Mouse (Mus musculus) layer of hippocampus, adult 18-20 months (tissue): ENCODE data around the gene Wdr82. TPM values are rescaled to one million over a fixed set of nuclear protein-coding genes. Genes with fewer than 3 reads are reported as not detected.

ENCODE experiments used
- DNase-seq, 2 experiments: peaks; one replicate each; pipeline ENCODE4 v3.0.0; 2022; ENCODE audit warnings: low spot score in 2 of 2
- long read RNA-seq: library from polyadenylated mRNA; stranded (forward); transcript quantifications from one replicate; pipeline ENCODE4 v2.0.0, GENCODE M21; 2021
- total RNA-seq, 2 experiments: library from RNA; stranded (reverse); gene quantifications; 2 replicates each; pipeline ENCODE4 v1.2.3; 2021

The Wdr82 gene
- total RNA-seq: 100 to 1,000 TPM; 130 to 137 TPM
- long read RNA-seq, transcript Wdr82-201 (9 exons, 3,747 nt): major isoform, 10 of 30 reads
- long read RNA-seq, partial matches to known transcripts: 1 of 30 reads
- long read RNA-seq, other reads (novel, unspliced or antisense): 19 of 30 reads

DNA sequence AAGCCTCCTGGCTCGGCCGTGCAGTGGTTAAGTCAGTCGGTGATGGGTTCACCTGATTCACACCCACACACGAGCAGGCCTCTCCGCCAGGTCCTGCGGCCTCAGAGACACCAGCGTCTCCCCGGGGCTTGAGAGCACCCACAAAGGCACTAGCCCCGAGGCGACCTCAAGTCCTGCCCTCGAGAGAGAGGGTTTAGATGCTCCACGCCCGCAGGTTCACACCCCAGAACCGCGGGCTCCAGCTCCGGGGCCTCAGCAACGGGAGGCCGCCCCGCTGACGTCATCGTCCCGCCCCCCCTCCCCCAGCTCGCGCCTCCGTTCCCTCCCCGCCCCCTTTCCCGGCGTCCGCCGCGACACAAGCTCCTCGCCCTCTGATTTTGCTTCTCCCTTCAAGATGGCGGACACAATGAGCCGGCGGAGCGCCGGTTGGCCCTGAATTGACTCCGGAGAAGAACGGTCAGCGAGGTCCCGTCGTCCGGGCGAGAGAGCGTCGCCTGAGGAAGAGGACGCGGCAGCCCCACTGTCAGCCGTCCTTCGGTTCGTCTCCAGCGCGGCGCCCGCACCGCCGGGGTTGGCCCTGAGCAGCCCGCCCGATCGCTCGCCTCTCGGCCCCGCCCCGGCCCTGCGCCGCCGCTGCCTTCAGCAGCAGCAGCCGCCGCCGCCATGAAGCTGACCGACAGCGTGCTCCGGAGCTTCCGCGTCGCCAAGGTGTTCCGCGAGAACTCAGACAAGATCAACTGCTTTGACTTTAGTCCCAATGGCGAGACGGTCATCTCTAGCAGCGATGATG lies at the start of gene Wdr82:
TSS of gene Wdr82 (plus strand) at position 373 of the 790 bp plus-strand sequence.
- peak; percentile 77 to 91 for DNase-seq

DNA sequence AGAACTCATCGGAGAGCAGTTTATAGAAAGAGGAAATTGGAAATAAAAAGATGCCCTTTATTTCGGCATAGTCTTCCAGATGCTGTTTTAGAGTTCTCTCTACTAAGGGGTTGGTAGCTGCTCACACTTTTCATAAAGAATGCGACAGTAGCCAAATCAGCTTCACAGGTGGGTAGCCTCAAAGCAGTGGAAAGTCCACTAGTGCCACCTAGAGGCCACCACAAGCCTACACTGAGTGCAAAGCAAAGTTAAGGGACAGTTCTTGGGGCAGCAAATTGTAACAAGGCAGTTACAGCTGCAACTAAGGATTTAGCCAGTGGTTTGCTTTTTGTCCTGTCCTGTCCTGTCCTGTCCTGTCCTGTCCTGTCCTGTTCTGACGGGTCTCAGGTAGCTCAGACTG lies 47.1 kb upstream of the Wdr82 start:
- peak in 1 of 2 experiments; percentile 53 for DNase-seq

DNA sequence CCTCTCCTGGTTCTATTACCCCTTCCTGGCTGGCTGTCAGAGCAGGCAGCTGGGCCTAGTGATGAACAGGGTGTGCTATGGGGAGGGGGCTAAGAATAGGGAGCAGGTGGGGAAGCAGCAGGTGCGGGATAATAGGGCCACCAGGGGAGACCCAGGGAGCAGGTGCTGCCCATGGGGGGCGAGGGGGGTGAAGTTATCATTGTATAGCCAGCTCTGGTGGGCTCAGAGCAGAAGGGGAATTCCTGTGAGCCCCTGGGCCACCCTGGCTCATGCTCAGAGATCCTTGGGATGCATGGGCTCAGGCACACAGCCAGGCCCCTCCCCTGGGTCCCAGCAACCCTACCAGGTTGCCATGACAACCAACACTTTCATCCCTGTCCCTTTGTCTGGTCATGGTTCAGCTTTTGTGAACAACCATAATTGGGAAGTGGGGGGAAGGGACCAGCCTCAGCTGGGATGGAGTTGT lies 43.9 kb upstream of the Wdr82 start:
- DNase-seq: no peak

DNA sequence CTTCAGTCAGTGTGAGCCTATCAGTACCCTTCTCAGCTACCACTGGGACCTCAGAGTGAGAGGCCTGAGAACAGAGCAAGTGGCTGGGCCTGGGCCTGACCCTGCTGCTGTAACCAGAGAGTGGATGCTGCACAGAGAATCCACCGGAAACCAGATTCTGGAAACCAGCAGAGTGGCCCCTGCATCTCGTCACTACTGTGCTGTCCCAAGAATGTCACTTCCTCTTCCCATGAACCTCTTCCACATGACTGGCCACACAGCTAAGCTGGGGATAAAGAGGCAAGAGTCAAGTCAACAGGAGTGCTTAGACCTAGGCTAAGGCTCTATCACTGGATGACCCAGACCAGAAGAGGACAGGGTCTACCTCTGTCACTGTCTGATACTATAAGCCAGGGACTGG lies 41.7 kb upstream of the Wdr82 start:
- no peak for DNase-seq

DNA sequence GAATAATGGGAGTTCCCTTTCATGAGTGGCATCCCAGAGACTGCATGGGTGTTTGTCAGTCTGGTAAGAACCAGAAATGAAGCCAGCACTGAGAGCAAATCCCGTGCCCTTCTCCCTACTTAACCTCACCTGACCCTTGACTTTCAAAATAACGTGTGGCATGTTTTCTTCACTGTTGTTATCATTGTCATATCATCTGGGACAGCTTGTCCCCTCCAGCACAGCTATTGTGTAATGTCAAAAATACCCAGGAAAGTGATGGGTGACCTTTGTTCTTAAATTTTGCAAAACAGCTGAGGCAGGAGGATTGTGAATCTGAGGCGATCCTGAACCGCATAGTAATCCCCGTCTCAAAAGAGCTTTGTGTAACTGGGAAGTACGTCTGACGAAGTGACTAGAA lies 40.5 kb upstream of the Wdr82 start:
- DNase-seq: no peak

DNA sequence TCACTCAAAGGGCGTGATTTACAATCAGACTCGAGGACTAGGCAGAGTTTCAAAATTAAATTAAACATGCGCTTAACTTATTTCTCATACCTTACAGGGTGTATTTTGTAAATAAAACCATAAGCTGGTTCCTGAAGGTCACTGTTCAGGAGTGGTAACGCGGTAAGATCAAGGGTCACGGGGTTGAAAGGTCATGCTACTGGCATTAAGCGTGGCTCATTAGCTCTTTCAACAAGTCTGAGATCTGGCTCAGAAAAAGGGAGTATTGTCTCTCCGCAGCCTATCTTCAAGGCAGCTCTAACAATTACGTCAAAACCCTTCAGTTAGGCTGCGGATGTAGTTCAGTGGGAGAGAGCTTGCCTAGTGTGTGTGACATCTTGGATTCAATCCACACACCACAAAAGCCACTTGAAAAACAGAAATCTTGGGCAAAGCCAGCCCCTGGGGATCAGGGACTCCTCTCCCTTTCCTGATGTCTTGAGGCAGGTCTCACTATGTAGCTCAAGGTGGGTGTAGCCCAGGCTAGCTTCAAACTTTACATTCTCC lies 33.0 kb upstream of the Wdr82 start:
- DNase-seq: no peak

DNA sequence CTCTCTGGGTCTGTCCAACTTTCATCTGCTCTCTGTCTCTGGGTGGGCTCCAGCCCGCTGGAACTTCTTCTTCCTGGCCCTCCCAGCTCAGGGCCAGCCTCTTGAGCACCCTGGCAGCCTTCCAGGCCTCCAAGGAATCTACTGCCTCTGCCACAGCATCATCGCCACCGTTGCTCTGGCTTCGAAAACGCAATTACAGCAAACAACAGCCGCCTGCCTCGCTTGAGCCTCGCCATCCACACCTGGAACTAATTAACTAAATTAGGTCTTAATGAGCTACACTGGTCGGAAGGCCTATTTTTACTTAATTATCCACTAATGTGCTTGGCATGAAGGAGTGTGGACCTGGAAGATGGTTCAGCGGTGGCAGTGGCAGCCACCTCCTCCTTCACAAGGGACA lies 31.0 kb upstream of the Wdr82 start:
- no peak for DNase-seq

DNA sequence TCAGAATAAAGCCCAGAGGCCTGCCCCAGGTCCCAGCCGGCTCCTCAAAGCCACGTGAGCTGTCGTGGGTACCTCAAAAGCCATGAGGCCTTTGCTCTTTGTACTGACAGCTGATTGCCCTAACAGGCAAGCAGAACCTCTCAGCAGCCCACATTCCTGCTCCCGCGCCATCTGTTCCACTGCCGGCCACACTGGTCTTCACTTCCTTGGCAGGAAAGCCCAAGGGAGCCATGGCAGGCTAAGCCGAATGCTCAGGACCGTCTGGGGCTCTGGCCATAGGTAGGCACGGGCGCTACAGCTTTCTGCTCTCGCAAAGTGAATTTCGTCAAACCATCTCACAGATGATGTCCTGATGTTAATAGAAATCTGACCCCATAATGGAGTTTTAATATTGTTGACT lies 28.8 kb upstream of the Wdr82 start:
- DNase-seq: no peak

DNA sequence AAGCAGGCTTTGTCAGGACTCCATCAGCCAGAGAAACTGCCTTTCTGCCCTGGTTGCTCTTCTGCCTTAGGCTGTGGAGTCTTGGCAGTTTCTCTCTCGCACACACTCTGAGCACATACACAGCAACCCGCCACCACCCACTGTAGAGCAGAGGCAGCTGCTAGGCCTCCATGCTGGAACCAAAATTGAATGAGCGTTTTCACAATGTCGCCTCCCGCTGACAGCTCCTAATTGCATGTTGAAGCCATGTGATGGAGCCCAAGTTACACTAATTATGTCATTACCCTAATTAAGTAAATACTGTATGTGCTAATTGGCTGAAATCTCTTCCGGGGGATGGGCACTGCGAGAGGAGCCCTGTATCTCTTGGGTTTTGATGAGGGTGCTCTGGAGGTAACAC lies 26.6 kb upstream of the Wdr82 start:
- peak in 1 of 2 experiments; percentile 61 for DNase-seq

DNA sequence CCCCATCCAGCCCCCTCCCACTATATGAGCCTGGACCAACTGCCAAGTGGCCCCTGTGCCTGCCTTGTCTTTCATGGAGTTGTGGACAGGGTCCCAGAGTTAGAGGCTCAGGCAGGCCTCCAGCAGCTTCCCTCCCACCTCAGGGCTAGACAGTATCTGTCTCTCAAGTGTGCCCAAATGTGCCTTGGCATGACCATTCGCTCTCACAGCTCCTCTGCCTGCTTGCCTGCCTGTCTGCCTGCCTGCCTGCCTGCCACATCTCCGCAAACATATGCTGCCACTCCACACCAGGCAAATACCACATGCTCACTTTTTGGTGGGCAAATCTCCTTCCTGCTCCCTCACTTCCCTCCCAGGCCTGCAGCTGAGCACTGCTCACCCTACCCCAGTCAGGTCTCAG lies 25.1 kb upstream of the Wdr82 start:
- DNase-seq: peak in 1 of 2 experiments; percentile 25

DNA sequence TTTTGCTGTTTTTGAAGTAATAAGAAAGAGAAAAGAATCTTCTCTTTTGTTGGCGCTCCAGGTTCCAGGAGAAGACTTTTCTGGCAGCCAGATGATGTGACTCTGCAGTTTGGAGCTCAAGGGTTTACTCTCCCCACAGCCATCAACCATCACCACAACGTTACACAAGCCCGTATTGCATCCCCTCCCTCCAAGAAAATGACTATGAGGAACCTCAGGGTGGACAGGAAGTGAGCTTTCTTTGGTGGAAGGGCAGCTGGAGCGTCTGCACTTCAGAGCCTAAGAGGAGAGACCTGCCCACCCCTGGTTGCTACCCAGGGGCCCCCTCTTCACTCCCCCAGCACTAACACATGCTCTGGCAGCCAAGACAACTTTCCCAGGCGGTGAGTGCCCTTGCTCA lies 23.4 kb upstream of the Wdr82 start:
- DNase-seq: no peak

DNA sequence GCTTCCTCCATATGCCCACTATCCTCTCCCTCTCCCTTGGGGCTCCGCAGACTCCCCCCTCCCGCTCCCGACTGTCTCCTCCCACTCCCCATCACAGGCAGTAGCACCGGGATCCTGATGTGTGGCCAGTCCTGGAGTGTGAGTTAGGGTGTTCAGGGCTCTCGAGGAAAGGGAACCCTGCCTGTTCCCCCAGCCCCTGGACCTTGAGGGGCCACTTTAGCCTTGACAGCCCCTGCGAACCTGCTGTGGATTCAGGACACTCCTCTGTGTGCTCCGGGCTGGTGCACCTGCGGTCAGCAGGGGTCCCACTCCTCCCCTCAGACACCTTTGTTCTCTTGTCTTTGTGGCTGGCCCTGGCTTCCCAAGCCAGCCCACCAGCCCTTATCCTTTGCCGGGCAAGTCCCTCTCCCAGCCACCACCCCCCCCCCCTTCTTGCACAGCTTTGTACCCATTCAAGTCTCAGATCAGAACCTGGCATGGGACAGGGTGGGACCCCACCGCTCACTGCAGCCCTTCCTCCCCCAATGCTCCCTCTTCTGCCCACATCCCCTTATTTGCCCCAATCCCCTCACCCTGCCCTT lies 22.8 kb upstream of the Wdr82 start:
- no peak for DNase-seq

DNA sequence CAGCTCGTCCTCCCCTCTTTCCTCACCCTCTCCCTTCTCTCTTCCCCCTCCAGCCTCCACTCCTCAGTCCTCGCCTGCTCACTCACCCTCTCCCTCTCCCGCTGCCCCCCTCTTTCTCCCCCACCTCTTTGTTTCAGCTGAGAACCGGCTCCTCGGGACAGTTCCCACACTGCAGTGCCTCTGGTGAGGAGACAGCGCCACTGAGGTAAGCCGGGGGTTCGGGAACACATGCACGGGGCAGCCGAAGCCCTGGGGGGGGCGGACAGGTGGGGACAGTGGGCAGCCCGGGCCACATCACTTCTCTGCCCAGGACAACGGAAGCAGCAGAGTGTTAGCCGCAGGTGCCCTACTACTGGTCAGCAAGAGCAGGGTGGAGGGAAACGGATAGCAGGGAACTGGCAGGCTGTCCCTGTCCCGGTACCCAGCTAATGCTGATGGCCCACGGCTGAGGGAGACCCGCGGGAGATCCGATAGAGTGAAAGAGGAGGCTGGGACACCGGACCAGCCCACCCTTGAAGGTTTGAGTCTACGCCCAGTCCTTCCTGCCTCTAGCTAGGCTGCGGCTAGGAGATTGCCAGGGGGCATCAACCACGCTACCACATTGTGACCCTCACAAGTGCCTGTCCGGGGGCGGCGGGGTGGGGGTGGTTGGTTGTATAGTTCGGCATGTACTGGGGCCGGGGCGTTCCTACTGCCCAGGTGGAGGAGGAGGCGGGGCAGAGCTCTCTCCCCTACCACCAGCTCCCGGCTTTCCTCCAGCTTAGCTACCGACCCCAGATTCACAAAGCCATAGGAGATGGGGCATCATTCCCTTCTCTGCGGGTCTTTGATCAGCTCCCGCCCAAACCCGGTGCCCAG lies 22.0 kb upstream of the Wdr82 start:
- DNase-seq: no peak

DNA sequence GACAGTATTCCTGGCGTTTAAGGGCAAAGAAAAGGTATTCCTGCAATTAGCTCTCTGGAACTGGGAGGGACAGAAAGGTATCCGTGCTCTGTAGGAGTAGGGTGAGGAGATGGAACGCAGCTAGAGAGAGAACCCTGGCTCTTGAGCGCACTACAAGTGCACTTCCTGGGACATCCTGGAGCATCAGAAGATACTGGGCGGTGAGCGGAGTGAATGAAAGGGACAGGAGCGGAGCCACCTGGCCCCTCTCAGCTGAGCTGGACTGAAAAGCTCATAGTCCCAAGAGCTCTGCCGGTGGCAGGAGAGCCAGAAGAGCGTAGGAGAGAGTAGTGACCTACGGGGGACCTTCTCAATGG lies 21.4 kb upstream of the Wdr82 start:
- no peak for DNase-seq

DNA sequence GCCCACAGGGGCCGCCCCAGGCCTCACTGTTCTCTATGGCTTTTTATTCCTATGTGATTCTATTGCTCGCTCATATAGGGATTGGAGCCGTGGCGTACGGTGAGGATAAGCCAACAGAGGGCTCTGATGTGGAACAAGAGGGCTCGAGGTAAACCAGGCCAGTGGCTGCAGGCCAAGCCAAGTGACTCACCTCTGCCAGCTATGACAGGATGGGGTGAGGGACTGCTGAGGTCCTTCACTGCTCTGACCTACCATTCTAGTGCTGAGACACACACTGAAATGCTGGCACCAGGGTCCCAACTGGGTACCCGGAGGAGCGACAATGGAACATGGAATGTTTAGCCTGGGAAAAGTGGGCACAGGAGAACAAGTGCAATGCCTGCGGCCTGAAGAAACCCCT lies 16.6 kb upstream of the Wdr82 start:
- DNase-seq: no peak

DNA sequence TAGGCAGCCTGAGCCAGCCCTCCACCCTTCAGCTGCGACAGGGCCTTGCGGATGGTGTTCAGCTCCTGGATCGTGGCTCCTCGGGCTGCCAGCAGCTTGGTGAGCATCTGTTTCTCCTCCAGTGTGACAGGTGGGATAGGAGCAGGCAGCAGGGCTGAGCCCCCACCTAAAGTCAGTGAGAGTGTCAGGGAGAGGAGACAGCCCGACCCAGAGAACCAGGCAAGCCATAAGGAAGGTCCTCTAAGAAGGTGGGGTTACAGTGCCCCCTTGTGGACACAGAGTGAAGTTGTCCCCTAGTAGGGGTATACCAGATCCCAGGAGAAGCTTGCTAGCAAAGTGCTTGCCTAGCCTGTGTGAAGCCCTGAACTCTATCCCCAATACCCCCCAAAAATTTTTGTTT lies 14.3 kb upstream of the Wdr82 start:
- DNase-seq: peak in 1 of 2 experiments; percentile 70

DNA sequence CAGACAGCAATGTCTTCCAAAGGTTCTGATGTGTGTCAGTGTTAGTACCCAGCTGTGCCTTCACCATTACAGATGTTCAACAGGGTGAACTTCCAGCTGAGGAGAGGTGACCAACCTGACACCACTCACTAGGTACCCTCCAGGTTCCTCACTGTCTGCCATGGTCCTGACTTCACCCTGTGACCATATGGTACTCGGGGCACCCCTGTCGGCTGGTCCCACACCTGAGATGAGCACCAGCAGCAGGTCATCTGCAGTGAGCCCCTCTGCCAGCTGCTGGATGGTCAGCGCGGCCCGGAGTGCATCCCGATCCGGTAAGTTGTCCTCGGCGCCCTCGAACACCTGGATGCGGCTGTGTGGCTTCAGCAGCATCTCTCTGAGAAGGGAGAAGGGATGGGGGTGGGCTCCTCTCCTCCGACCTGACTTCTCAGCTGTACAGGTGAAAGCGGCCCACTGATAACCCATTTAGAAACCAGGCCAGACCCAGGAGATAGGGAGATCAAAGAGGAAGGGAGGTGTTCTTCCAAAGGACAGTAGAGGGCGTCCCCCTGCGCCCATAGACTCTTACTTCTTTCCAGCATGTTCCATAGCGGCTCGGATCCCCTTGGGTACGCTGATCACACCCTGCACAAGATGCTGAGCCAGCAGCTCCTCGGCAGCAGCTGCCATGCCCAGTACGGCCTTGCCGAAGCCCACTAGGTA lies 13.7 kb upstream of the Wdr82 start:
- no peak for DNase-seq

DNA sequence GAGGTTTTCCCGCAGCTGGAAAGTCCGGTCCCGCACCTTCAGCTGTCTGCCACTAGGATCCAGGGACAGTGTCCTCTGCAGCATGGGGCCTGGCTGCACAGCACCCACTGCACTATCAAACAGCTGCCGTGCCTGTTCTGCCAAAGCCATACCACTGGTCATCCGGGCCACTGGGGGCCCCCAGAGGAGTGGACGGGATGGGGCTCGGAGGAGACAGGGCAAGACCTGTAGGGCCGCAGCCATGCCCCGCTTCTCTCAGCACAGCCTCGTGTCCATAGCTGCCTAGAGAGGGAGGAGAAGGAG lies 13.2 kb upstream of the Wdr82 start:
- DNase-seq: no peak

DNA sequence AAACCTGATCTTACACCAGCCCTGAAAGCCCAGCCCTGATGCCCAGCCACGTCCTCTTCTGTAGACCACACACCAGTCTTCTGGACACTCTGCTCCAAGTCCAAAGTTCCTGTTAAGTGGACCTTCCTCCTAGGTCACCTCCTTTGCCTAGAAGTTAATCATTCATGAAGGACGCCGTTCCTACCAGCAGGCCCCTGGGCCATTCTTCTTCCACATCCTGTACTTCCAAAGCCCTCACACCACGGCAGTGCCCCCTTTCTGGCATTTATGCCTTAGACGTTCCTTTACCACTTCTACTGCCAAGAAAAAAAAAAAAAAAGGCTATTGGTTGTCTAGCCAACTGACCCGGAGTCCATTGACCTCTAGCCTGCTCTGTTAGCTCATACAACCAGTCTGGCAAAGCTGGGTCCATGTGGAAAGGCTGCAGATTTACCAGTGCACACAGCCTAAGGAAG lies 12.7 kb upstream of the Wdr82 start, which contains the start of gene Glyctk:
TSS of gene Glyctk (minus strand) at position 102 of the 455 bp plus-strand sequence.
- no peak for DNase-seq

DNA sequence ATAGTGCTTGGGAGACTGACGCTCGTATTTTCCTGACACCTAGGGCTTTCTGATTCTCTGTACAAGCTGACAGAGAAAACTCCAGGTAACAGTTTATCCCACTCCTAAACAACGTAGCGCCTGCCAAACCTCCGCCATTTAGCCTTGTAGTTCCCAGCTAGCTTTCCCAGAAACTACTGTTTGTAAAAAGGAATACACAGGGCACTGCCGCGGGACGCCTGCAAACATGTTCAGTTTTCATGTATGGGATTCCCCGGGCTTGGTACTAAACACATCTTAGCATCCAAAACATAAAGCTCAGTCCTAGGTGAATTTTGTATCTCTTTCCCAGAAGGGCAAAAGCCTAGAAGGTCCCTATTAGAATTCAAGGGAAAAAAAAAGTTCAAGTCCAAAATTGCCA lies 11.5 kb upstream of the Wdr82 start:
- DNase-seq: no peak

DNA sequence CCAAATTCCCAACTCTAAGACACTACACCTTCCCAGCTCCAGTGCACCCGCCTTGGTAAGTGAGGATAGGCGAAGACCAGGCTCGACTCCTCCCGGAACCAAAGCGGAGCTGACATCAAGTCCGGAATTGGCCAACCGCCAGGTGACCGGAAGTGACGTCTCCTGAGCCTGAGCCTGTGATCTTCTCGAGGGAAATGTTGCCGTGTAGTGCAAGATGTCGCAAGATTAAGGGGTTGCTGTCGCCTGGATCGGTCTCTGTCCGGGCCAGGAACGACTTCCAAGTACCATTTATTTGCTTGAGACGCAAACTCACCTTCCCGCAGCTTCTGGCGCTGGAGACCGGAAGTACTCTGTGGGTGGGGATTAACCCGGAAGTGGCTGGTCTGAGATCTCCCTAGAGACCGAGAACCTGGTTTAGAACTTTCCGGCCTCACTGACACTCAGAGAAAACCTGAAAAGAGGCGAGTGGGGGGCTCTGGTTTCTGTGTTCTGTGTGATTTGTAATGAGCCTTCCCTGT lies 10.9 kb upstream of the Wdr82 start:
- DNase-seq: peak; percentile 76 to 93
